Mouse (Mus musculus) midbrain, embryonic 15.5 days (tissue): ENCODE results near the gene Ehmt2. TPM values are rescaled to one million over a fixed set of nuclear protein-coding genes. Genes with fewer than 3 reads are reported as not detected.

Experiments
- ATAC-seq: fragments of 200-750 bp; cut with Nextera tagmentation; replicated peaks from 2 replicates; pipeline ENCODE4 v1.8.0; 2017; ENCODE audit warnings: moderate TSS enrichment
- H3K27ac ChIP-seq: fragments of 300-500 bp; sonication (generic); 2 replicates; pipeline ENCODE4 v1.5.1; 2015; ENCODE audit warnings: mild to moderate bottlenecking, inconsistent platforms
- H3K27me3 ChIP-seq: fragments of 300-500 bp; sonication (generic); replicated peaks from 2 replicates; pipeline ENCODE4 v1.6.1; 2015; ENCODE audit warnings: inconsistent platforms
- H3K36me3 ChIP-seq: fragments of 300-500 bp; sonication (generic); replicated peaks from 2 replicates; pipeline ENCODE4 v1.6.1; 2015; ENCODE audit warnings: inconsistent platforms
- H3K4me1 ChIP-seq: fragments of 300-500 bp; sonication (generic); 2 replicates; pipeline ENCODE4 v1.6.1; 2015; ENCODE audit warnings: inconsistent platforms
- H3K4me2 ChIP-seq: fragments of 300-500 bp; sonication (generic); 2 replicates; pipeline ENCODE4 v1.6.1; 2015; ENCODE audit warnings: inconsistent platforms, mild to moderate bottlenecking, moderate library complexity
- H3K4me3 ChIP-seq: fragments of 300-500 bp; sonication (generic); 2 replicates; pipeline ENCODE4 v1.5.1; 2015; ENCODE audit warnings: mild to moderate bottlenecking, inconsistent platforms
- H3K9ac ChIP-seq: fragments of 300-500 bp; sonication (generic); 2 replicates; pipeline ENCODE4 v1.6.1; 2015; ENCODE audit warnings: mild to moderate bottlenecking, inconsistent platforms
- H3K9me3 ChIP-seq: fragments of 300-500 bp; sonication (generic); 2 replicates; pipeline ENCODE4 v1.6.1; 2016; ENCODE audit warnings: inconsistent platforms
- WGBS: fragments of 180-500 bp; shearing (Covaris S2); methylation state at CpG from one replicate; pipeline ENCODE4 v1.1.7; 2015; ENCODE audit warnings: mixed read lengths; 5-methylcytosine and 5-hydroxymethylcytosine counted together
- polyA plus RNA-seq: library from polyadenylated mRNA; unstranded; fragments of >200 nt; fragmentation: Nextera tagmentation; extraction: Ambion mirVana; gene quantifications from 2 replicates; pipeline ENCODE4 v1.2.1, GENCODE M21; 2015

Gene Ehmt2
- polyA plus RNA-seq, 1 experiment from 2014 or later: 119 TPM

GRCm38 (mm10) chr17:34874321-34874720 is 23.9 kb upstream of the Ehmt2 start:
- no peak overlapping the region for H3K9ac ChIP-seq
- no peaks in the 10 kb centered on the region for H3K4me1 ChIP-seq
- ATAC-seq: no peak
- H3K36me3 ChIP-seq: no peaks in the 10 kb centered on the region
- H3K9me3 ChIP-seq: no peaks in the 10 kb centered on the region
- 93% methylated on average over 6 of the region's 6 CpGs for WGBS
- H3K4me2 ChIP-seq: no peak overlapping the region
- no peak overlapping the region for H3K27ac ChIP-seq
- no peak overlapping the region for H3K4me3 ChIP-seq
- no peaks in the 10 kb centered on the region for H3K27me3 ChIP-seq

- Histone ChIP-seq H3K4me2 (no peak within 1 kb of the TSS), H3K9me3 (no peaks in the 10 kb centered on the region), H3K27ac (no peak within 1 kb of the TSS), H3K36me3 (no peaks in the 10 kb centered on the region), H3K4me1 (no peaks in the 10 kb centered on the region), H3K4me3 (no peak within 1 kb of the TSS), H3K9ac (no peak within 1 kb of the TSS), H3K27me3 (peaks cover 2% of the 10 kb centered on the region; the same call in 1 of the 2 replicates)
- 70% methylated on average over 11 of the region's 11 CpGs for WGBS
- ATAC-seq: no peak
Measured at GRCm38 (mm10) chr17:34879336-34879879, 18.9 kb upstream of the Ehmt2 start, which contains the start of gene Zbtb12. Gene Zbtb12, plus strand, starts transcription at chr17:34879483.

DNA sequence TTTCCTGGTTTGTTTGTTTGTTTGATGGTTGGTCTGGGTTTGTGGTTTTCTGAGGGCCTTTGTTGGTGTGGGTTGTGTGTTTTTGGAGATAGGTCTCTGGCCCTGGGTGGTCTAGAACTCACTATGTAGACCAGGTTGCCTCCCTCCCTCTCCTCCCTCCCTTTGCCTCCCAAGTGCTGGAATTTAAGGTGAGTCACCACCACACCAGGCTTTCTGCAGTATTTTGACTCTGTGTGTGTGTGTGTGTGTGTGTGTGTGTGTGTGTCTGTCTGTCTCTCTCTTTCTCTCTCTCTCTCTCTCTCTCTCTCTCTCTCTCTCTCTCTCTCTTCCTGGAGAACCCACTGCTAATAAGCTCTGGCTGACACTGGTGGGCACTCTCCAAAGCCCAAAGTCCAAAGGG is 17.1 kb upstream of the Ehmt2 start:
- H3K27ac ChIP-seq: no peak overlapping the region
- no peaks in the 10 kb centered on the region for H3K4me1 ChIP-seq
- no peak overlapping the region for H3K4me3 ChIP-seq
- H3K36me3 ChIP-seq: no peaks in the 10 kb centered on the region
- H3K9me3 ChIP-seq: no peaks in the 10 kb centered on the region
- no peak overlapping the region for H3K4me2 ChIP-seq
- ATAC-seq: no peak
- no peak overlapping the region for H3K9ac ChIP-seq
- peaks cover 2% of the 10 kb centered on the region; the same call in 1 of the 2 replicates for H3K27me3 ChIP-seq

DNA sequence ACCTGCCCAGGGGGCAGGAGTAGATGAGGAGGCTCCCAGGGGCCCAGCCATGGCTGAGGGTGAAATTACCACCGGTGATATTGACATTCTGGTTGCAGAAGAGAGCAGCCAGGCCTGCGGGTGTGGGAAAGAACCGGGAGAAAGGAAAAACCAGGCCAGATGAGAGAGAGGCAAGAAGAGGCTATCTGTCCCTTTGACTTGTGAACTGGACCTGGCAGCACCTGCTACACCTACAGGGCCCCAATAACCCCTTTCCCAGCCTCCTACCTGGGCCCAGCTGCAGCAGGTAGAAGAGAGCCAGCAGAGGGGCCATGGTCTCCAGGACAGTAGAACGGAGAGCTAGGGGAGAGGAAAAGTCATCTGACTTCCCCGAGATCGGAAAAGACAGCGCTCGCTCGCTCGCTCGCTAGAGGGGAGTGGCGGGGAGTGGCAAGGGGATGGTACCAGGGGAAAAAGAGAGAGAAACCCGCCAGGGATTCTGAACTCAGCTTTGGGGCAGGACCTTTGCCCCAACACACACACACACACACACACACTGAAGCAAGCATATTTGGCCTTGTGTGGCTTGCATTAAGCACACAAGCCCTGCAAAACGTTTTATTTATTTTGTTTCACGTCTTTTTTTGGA is 16.5 kb upstream of the Ehmt2 start, which contains the start of gene Gm20547:
Gm20547 (minus strand) TSS at position 360 of the 628 bp plus-strand sequence.
- ATAC-seq: no peak
- no peaks in the 10 kb centered on the region for H3K9me3 ChIP-seq
- no peak within 1 kb of the TSS for H3K27ac ChIP-seq
- no peak within 1 kb of the TSS for H3K4me3 ChIP-seq
- H3K4me2 ChIP-seq: no peak within 1 kb of the TSS
- WGBS: 8% methylated on average over 15 of the region's 15 CpGs
- no peaks in the 10 kb centered on the region for H3K4me1 ChIP-seq
- no peaks in the 10 kb centered on the region for H3K36me3 ChIP-seq
- H3K9ac ChIP-seq: no peak within 1 kb of the TSS
- H3K27me3 ChIP-seq: peaks cover 2% of the 10 kb centered on the region; the same call in 1 of the 2 replicates

DNA sequence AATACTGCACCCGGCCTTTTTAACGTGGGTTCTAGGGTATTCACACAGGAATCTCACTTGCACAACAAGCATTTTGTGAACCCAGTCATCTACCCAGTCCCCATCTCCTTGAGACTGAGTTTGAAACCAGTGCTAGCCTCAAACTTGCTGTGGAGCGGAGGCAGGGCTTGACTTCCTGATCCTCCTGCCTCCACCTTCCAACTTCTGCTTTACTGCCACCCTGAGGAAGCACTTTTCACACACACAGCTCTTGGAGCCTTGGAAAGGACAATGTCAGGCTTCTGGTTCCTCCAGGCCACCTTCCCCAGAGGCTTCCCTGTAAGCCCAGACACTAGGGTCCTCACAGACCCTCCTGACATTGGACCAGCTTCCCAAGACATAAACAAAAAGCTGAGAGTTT is 14.9 kb upstream of the Ehmt2 start:
- H3K27me3 ChIP-seq: peaks cover 2% of the 10 kb centered on the region; the same call in 1 of the 2 replicates
- no peak overlapping the region for H3K27ac ChIP-seq
- no peak overlapping the region for H3K4me3 ChIP-seq
- H3K36me3 ChIP-seq: no peaks in the 10 kb centered on the region
- no peak for ATAC-seq
- H3K4me1 ChIP-seq: no peaks in the 10 kb centered on the region
- 71% methylated on average over 3 of the region's 3 CpGs for WGBS
- no peak overlapping the region for H3K9ac ChIP-seq
- H3K4me2 ChIP-seq: no peak overlapping the region
- H3K9me3 ChIP-seq: no peaks in the 10 kb centered on the region

GRCm38 (mm10) chr17:34884704-34885103 is 13.6 kb upstream of the Ehmt2 start:
- Histone ChIP-seq H3K4me3 (no peak overlapping the region), H3K4me2 (no peak overlapping the region), H3K27ac (no peak overlapping the region), H3K27me3 (peaks cover 2% of the 10 kb centered on the region; the same call in 1 of the 2 replicates), H3K9me3 (no peaks in the 10 kb centered on the region), H3K36me3 (no peaks in the 10 kb centered on the region), H3K9ac (no peak overlapping the region), H3K4me1 (no peaks in the 10 kb centered on the region)
- no peak for ATAC-seq
- WGBS: 91% methylated on average over 6 of the region's 6 CpGs

DNA sequence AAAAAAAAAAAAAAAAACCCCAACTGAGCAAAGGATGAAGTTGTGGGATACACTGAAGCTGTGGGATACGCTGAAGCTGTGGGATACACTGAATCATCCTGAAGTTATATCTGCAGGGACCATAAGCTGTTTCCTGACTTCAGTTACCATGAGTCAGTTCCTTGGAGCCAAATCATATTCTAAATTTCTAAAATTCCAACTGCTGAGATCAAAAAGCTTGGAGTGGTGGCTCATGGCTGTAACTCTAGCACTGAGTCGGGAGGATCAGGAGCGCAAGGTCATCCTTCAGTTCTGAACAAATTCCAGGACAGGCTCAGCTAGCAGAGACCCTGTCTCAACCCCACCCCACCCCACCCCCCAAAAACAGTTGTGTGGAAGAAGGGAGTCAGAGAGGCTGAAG is 12.7 kb upstream of the Ehmt2 start:
- no peak for ATAC-seq
- Histone ChIP-seq H3K4me2 (no peak overlapping the region), H3K9me3 (no peaks in the 10 kb centered on the region), H3K9ac (no peak overlapping the region), H3K27ac (no peak overlapping the region), H3K36me3 (no peaks in the 10 kb centered on the region), H3K4me1 (no peaks in the 10 kb centered on the region), H3K4me3 (no peak overlapping the region), H3K27me3 (peaks cover 2% of the 10 kb centered on the region; the same call in 1 of the 2 replicates)
- 91% methylated on average over 3 of the region's 3 CpGs for WGBS

- no peak overlapping the region for H3K27ac ChIP-seq
- H3K4me2 ChIP-seq: no peak overlapping the region
- no peaks in the 10 kb centered on the region for H3K36me3 ChIP-seq
- ATAC-seq: no peak
- no peaks in the 10 kb centered on the region for H3K27me3 ChIP-seq
- no peak overlapping the region for H3K4me3 ChIP-seq
- no peaks in the 10 kb centered on the region for H3K4me1 ChIP-seq
- H3K9me3 ChIP-seq: no peaks in the 10 kb centered on the region
- WGBS: 86% methylated on average over 5 of the region's 5 CpGs
- H3K9ac ChIP-seq: no peak overlapping the region
Measured at GRCm38 (mm10) chr17:34887942-34888341, 10.3 kb upstream of the Ehmt2 start.

GRCm38 (mm10) chr17:34890074-34890743 is 8.1 kb upstream of the Ehmt2 start:
- Histone ChIP-seq H3K4me2 (no peak overlapping the region), H3K27me3 (no peaks in the 10 kb centered on the region), H3K27ac (no peak overlapping the region), H3K9ac (no peak overlapping the region), H3K4me3 (no peak overlapping the region), H3K9me3 (no peaks in the 10 kb centered on the region), H3K36me3 (no peaks in the 10 kb centered on the region), H3K4me1 (peaks cover 8% of the 10 kb centered on the region)
- WGBS: 91% methylated on average over 12 of the region's 12 CpGs
- no peak for ATAC-seq

DNA sequence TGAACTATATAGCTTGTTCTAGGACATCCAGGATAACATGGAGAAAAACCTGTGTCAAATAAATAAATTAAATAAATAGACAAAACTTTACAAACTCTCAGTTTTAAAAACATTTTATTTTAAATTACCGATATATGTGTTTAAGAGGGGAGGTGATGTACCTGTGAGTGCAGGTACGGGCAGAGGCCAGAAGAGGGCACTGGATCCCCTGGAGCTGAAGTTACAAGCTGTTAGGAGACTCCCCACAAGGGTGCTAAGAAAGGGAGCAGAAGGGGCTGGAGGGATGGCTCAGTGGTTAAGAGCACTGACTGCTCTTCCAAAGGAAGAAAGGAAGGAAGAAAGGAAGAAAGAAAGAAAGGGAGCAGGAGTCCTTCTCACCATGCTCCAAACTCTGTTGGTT is 6.9 kb upstream of the Ehmt2 start:
- no peak overlapping the region for H3K27ac ChIP-seq
- no peaks in the 10 kb centered on the region for H3K9me3 ChIP-seq
- H3K27me3 ChIP-seq: no peaks in the 10 kb centered on the region
- H3K4me3 ChIP-seq: no peak overlapping the region
- no peak overlapping the region for H3K9ac ChIP-seq
- no peak overlapping the region for H3K4me2 ChIP-seq
- H3K36me3 ChIP-seq: 0 out of 2 replicates have a peak, but pooled peaks cover 2% of the 10 kb centered on the region
- WGBS: 93% methylated on average over 2 of the region's 2 CpGs
- no peak for ATAC-seq
- H3K4me1 ChIP-seq: peaks cover 19% of the 10 kb centered on the region

DNA sequence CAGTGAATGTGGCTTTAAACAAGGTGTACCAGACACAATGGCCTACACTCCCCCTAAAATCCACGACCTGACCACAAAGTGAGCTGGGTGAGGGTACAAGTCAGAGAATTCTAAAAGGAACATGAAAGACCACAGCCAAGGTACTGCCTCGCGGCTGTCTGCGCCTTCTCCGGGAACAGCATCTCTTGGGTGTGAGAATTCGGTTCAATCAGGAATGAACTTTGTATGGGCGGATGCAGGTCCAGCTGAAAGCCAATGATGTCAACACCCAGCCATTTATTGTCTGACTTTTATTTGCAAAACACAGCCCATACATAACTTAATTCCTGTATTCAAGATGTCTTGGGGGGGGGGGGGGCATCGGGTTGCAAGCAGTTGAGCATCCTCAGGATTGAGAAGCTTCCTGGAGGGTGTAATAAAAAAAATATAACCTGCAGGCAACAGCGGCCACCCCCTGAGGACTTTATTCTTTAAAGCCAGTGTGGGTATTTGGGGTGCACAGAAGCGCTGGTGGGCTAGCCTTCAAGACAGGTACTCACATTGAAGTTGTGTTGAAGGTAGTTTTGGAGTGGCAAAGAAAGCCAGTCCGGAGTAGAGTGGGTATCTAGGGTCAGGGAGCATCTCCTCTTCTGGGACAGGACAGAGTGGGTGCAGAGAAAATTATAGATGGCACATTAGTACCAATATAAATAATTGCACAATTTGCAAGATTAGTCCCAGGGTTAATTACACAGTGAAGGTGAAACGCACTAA is 5.0 kb upstream of the Ehmt2 start:
- peak overlapping the region; percentile 49 for H3K9ac ChIP-seq
- H3K27ac ChIP-seq: peak overlapping the region; percentile 95
- H3K9me3 ChIP-seq: no peaks in the 10 kb centered on the region
- 0 out of 2 replicates have a peak, but pooled peaks cover 3% of the 10 kb centered on the region for H3K36me3 ChIP-seq
- 75% methylated on average over 12 of the region's 12 CpGs for WGBS
- peaks cover 34% of the 10 kb centered on the region for H3K4me1 ChIP-seq
- no peaks in the 10 kb centered on the region for H3K27me3 ChIP-seq
- H3K4me2 ChIP-seq: peak overlapping the region; percentile 91
- H3K4me3 ChIP-seq: peak overlapping the region; percentile 81
- ATAC-seq: no peak

GRCm38 (mm10) chr17:34894074-34894597 is 4.1 kb upstream of the Ehmt2 start:
- WGBS: under 1% methylated on average over 23 of the region's 51 CpGs
- peak overlapping the region; percentile 92 for H3K9ac ChIP-seq
- H3K9me3 ChIP-seq: no peaks in the 10 kb centered on the region
- peaks cover 34% of the 10 kb centered on the region for H3K4me1 ChIP-seq
- peak; percentile 89 for ATAC-seq
- H3K36me3 ChIP-seq: 0 out of 2 replicates have a peak, but pooled peaks cover 3% of the 10 kb centered on the region
- peak overlapping the region; percentile 91 for H3K4me2 ChIP-seq
- H3K4me3 ChIP-seq: peak overlapping the region; percentile 81
- H3K27ac ChIP-seq: peak overlapping the region; percentile 95
- no peaks in the 10 kb centered on the region for H3K27me3 ChIP-seq
